Mouse (Mus musculus) ES-E14 (cell line): ENCODE measurements around the gene Thnsl2.

ENCODE experiments used
- CHD2 ChIP-seq: IDR thresholded peaks from 2 replicates; pipeline ENCODE4 v1.6.1; 2014; ENCODE audit warnings: mild to moderate bottlenecking, low read depth, low read length, inconsistent platforms
- HCFC1 ChIP-seq: IDR thresholded peaks from 2 replicates; pipeline ENCODE4 v1.6.1; 2012; ENCODE audit warnings: low read length, inconsistent platforms, borderline replicate concordance; ENCODE audit not compliant: insufficient read depth
- MAFK ChIP-seq: IDR thresholded peaks from 2 replicates; pipeline ENCODE4 v1.6.1; 2014; ENCODE audit warnings: mild to moderate bottlenecking, low read depth, low read length, inconsistent platforms; ENCODE audit not compliant: insufficient read depth
- ZC3H11A ChIP-seq: IDR thresholded peaks from 2 replicates; pipeline ENCODE4 v1.6.1; 2012; ENCODE audit warnings: low read depth, mild to moderate bottlenecking, inconsistent platforms, low read length, borderline replicate concordance

GRCm38 (mm10) chr6:71162269-71162668 lies 18.0 kb upstream of the Thnsl2 start:
- TF ChIP-seq CHD2 (no peak), MAFK (no peak), HCFC1 (no peak), ZC3H11A (no peak; the same call in 1 of the 2 replicates)
